Mouse (Mus musculus) liver, adult 2 months (tissue): ENCODE results near the gene 4933434E20Rik. TPM values are rescaled to one million over a fixed set of nuclear protein-coding genes. Genes with fewer than 3 reads are reported as not detected.

Experiments used
- DNase-seq: peaks from one replicate; pipeline ENCODE4 v3.0.0-alpha.2; 2011; ENCODE audit warnings: low read depth, low spot score; ENCODE audit errors: extremely low read depth
- H3K27ac ChIP-seq: fragments of 200-500 bp; replicated peaks from 2 replicates; pipeline ENCODE4 v1.5.1; 2012; ENCODE audit warnings: low read depth, mild to moderate bottlenecking, control low read depth, inconsistent platforms, low read length; ENCODE audit not compliant: insufficient read depth
- H3K27me3 ChIP-seq: fragments of 200-500 bp; 2 replicates; pipeline ENCODE4 v1.6.1; 2012; ENCODE audit warnings: mild to moderate bottlenecking, moderate library complexity, low read length, inconsistent platforms; ENCODE audit not compliant: control insufficient read depth, insufficient read depth
- H3K36me3 ChIP-seq: fragments of 200-500 bp; 2 replicates; pipeline ENCODE4 v1.6.1; 2012; ENCODE audit warnings: low read length, inconsistent platforms; ENCODE audit not compliant: control insufficient read depth, insufficient read depth
- H3K4me1 ChIP-seq: fragments of 200-500 bp; 2 replicates; pipeline ENCODE4 v1.6.1; 2011; ENCODE audit warnings: low read length; ENCODE audit not compliant: control insufficient read depth, insufficient read depth
- H3K4me3 ChIP-seq: fragments of 200-500 bp; 2 replicates; pipeline ENCODE4 v1.5.1; 2011; ENCODE audit warnings: low read depth, mild to moderate bottlenecking, control low read depth, low read length, moderate library complexity; ENCODE audit not compliant: insufficient read depth
- H3K79me2 ChIP-seq: fragments of 200-500 bp; 2 replicates; pipeline ENCODE4 v1.6.1; 2012; ENCODE audit warnings: inconsistent platforms, mild to moderate bottlenecking, low read length, moderate library complexity; ENCODE audit not compliant: control insufficient read depth, insufficient read depth
- H3K9ac ChIP-seq: fragments of 200-500 bp; 2 replicates; pipeline ENCODE4 v1.6.1; 2012; ENCODE audit warnings: low read depth, mild to moderate bottlenecking, control low read depth, inconsistent platforms, low read length
- CTCF ChIP-seq: fragments of 200-500 bp; IDR thresholded peaks from 2 replicates; pipeline ENCODE4 v1.5.1; 2011; ENCODE audit warnings: low read depth, low read length, control low read depth
- POLR2A ChIP-seq: fragments of 200-500 bp; IDR thresholded peaks from 2 replicates; pipeline ENCODE4 v1.6.1; 2011; ENCODE audit warnings: low read length, control low read depth; ENCODE audit not compliant: insufficient read depth; ENCODE audit errors: extremely low read depth
- WGBS: fragments of 180-500 bp; shearing (Covaris S2); methylation state at CpG from one replicate; pipeline ENCODE4 v1.1.7; 2018; 5-methylcytosine and 5-hydroxymethylcytosine counted together
- polyA plus RNA-seq: library from polyadenylated mRNA; depleted of rRNA; stranded (reverse); fragments of >200 nt; gene quantifications from 2 replicates; pipeline ENCODE4 v1.2.3, GENCODE M21; 2012
- total RNA-seq: library from RNA; depleted of rRNA; stranded (reverse); fragments of >200 nt; gene quantifications from 2 replicates; pipeline ENCODE4 v1.2.3, GENCODE M21; 2014

Gene 4933434E20Rik
- total and polyA plus RNA-seq, 2 experiments: 24.2 to 67.9 TPM

DNA sequence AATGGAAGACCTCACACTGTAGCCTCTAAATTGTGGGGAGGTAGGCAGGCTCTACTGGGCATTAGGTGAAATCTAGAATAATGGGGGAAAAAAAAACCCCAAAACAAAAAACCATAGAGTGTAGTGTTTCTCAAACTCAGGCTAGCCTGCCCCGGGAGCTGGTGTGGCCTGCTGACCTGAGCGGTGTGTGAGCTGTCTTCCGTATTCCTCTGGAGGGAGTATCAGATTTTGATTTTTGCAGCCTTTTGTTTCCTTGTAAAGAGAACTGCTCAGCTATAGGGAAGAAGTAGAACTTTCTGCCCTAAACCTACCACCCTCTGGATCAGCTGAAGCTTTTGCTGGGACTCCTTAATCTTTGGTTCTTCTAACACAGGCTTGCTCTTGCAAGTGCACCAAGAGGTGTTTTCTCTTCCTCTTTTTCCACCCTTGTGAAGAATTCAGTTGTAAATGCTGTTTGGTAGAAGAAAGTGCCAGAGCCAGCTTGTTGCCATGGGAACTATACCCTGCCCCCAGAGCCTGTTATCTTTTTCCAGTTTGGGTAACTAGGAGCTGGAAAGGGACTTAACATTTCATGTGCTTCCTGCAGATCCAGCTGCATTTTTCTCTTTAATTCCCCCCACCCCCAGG lies 32.4 kb downstream of the 4933434E20Rik start:
- H3K27ac ChIP-seq: peak overlapping the region; percentile 83
- H3K4me3 ChIP-seq: no peak overlapping the region
- H3K36me3 ChIP-seq: peaks cover 19% of the 10 kb centered on the region
- 6% methylated on average over 3 of the region's 3 CpGs for WGBS
- H3K4me1 ChIP-seq: peaks cover 38% of the 10 kb centered on the region
- TF ChIP-seq CTCF: no peak
- peaks cover 25% of the 10 kb centered on the region; the same call in 1 of the 2 replicates for H3K79me2 ChIP-seq
- no peaks in the 10 kb centered on the region for H3K27me3 ChIP-seq
- DNase-seq: peak; percentile 56
- no peak overlapping the region for H3K9ac ChIP-seq

DNA sequence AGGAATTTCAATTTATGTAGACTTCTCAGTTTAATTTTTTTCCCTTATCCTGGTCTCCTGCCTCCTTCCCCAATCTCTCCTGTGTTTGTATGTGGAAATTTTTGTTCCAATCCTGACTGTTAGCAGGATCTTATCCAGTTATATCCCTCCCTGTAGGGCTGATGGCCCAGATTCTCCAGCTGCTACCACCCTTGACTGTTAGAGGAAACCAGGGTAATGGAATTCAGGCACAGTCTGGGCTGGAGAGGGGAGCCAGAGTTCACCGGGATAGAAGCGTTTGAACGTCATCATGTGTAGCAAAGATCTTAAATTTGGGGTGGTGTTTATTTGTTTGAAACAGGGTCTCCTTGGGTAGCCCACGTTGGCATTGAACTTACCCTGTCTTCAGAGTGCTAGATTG lies 33.4 kb downstream of the 4933434E20Rik start:
- H3K4me1 ChIP-seq: peaks cover 38% of the 10 kb centered on the region
- H3K4me3 ChIP-seq: no peak overlapping the region
- 15% methylated on average over 4 of the region's 4 CpGs for WGBS
- H3K27ac ChIP-seq: 0 out of 2 replicates have a peak overlapping the region, but pooled peaks have one; percentile 14
- H3K9ac ChIP-seq: no peak overlapping the region
- no peaks in the 10 kb centered on the region for H3K27me3 ChIP-seq
- no peak for TF ChIP-seq POLR2A
- TF ChIP-seq CTCF: no peak
- DNase-seq: no peak
- peaks cover 29% of the 10 kb centered on the region for H3K36me3 ChIP-seq
- peaks cover 25% of the 10 kb centered on the region; the same call in 1 of the 2 replicates for H3K79me2 ChIP-seq

DNA sequence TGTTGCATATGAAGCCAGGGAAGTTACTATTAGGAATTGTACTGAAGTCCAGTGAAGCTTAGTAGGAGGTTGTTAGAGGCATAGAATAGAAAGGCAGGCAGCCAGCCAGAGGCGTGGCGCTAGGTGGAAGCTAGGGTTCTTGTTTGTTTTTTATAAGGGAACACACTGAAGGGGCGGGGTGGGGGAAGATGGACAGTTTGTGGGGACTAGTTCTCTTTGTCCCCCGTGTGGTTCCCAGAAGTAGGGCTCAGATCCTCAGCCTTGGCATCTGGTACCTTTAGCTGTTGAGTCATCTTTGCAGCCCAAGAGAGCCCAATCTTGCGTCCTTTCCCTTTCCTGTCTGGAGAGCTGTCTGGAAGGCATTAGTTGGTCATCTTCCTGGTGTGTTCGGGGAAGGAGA lies 33.8 kb downstream of the 4933434E20Rik start:
- H3K36me3 ChIP-seq: peaks cover 34% of the 10 kb centered on the region
- DNase-seq: no peak
- H3K9ac ChIP-seq: no peak overlapping the region
- WGBS: 32% methylated on average over 6 of the region's 6 CpGs
- TF ChIP-seq CTCF (no peak), POLR2A (no peak)
- no peak overlapping the region for H3K27ac ChIP-seq
- H3K4me3 ChIP-seq: no peak overlapping the region
- no peaks in the 10 kb centered on the region for H3K27me3 ChIP-seq
- peaks cover 38% of the 10 kb centered on the region for H3K4me1 ChIP-seq
- H3K79me2 ChIP-seq: peaks cover 25% of the 10 kb centered on the region; the same call in 1 of the 2 replicates

DNA sequence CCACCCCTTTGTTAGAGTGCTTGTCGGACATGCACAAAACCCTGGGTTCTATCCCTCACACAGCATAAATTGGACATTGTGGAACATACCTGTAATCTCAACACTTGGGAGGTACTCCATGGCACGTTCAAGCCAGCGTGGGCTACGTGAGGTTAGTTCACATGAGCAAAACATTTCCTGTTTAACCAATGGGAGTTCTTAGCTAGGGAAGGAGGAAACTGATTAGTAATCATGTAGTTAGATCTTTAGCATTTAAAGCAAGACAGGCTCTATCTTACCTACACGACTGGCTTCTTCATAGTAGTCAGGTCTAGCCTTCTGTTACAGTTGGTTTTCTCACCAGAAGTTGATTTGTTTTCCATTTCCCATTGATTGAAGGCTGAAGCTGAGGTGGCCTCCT lies 34.6 kb downstream of the 4933434E20Rik start:
- Histone ChIP-seq H3K36me3 (peaks cover 35% of the 10 kb centered on the region), H3K27ac (no peak overlapping the region), H3K4me3 (no peak overlapping the region), H3K4me1 (peaks cover 38% of the 10 kb centered on the region), H3K9ac (no peak overlapping the region), H3K27me3 (no peaks in the 10 kb centered on the region), H3K79me2 (peaks cover 25% of the 10 kb centered on the region; the same call in 1 of the 2 replicates)
- DNase-seq: no peak
- 63% methylated on average over 5 of the region's 5 CpGs for WGBS
- TF ChIP-seq POLR2A (no peak), CTCF (no peak)

DNA sequence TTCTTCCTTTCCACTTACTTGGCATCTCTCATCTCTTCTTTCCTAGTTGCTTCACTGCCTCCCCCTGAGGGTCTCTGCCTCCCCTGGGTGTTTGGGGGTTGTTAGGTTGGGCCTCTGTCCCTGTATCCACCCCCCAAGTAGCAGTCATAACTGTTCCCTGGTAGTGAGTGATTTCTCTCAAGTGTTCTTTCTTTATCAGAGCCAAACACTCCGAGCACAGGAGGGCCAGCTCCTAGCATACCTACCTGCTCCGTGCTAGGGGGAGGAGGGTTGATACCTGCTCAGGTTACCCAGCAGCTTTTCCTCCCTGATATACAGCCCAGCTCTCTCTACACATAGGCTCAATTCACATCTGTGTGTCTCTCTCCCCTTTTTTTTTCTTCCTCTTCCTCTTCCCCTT lies 37.2 kb downstream of the 4933434E20Rik start:
- Histone ChIP-seq H3K27ac (no peak overlapping the region), H3K79me2 (peaks cover 16% of the 10 kb centered on the region; the same call in 1 of the 2 replicates), H3K36me3 (peaks cover 57% of the 10 kb centered on the region), H3K9ac (no peak overlapping the region), H3K27me3 (no peaks in the 10 kb centered on the region), H3K4me3 (no peak overlapping the region), H3K4me1 (peaks cover 19% of the 10 kb centered on the region)
- no peak for TF ChIP-seq POLR2A
- no peak for TF ChIP-seq CTCF
- DNase-seq: no peak
- 96% methylated on average over 2 of the region's 2 CpGs for WGBS

DNA sequence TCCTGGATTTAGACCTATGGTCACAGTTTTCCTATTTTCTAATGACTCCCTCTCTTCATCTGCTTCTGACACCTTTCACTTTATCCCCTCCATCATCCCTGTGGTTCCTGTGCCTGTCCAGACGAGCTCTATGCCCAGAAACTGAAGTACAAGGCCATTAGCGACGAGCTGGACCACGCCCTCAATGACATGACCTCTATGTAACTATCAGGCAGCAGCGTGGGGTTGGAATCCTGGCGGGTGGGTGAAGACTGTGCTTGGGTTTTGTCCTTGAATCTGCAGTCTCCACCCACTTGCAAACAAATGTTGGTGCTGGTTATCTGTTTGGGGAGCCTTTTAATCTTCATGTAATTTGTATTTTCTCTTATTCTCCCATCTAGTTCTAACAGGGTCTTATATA lies 39.5 kb downstream of the 4933434E20Rik start:
- Histone ChIP-seq H3K27me3 (no peaks in the 10 kb centered on the region), H3K9ac (no peak overlapping the region), H3K36me3 (peaks cover 65% of the 10 kb centered on the region), H3K4me1 (peaks cover 2% of the 10 kb centered on the region; the same call in 1 of the 2 replicates), H3K4me3 (no peak overlapping the region), H3K27ac (no peak overlapping the region), H3K79me2 (no peaks in the 10 kb centered on the region; the same call in 1 of the 2 replicates)
- WGBS: 40% methylated on average over 6 of the region's 6 CpGs
- DNase-seq: no peak
- TF ChIP-seq CTCF (no peak), POLR2A (no peak)
